Mouse (Mus musculus): ENCODE measurements around the gene Uox.

Uox gene

DNA sequence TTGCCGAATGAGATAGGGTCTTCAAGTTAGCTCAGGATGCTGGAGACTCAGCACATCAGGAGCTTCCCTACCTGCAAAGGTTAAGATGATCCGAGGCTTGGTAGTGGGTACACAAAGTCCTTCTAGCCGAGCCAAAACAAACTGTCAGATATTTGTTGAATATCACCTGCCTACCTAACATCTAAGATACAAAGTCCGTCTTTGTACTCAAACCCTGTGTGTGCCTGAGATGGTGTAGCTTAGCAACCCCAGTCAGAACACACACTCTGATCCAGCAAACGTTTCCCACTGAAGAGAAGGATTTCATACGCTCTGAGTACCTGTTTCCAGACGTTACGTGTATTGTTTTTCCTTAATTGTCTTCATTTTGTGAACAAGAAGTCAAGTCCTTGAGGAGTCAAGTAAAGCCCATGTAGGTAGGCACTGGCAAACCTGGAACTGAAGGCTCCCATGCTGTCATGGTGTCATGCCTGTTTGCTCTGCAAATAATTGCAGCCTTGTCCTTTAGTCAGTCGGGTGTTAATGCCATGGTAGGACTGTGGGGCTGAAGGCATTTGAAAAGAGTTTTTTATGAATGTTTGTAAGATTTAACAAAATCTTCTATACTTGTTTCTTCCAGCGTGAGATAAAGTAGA is at the start of gene Uox:
TSS of gene Uox (plus strand) at position 279 of the 635 bp plus-strand sequence.
- DNase-seq (ENCODE audit: low read depth, low spot score) = no peak

- peak; percentile 93 for DNase-seq (ENCODE audit: low read depth, low spot score)
These were observed 49.2 kb upstream of the Uox start, which contains the start of gene Rpf1 for GRCm38 (mm10) chr3:146520798-146521651. Gene Rpf1 (minus strand): TSS chr3:146521429.

DNA sequence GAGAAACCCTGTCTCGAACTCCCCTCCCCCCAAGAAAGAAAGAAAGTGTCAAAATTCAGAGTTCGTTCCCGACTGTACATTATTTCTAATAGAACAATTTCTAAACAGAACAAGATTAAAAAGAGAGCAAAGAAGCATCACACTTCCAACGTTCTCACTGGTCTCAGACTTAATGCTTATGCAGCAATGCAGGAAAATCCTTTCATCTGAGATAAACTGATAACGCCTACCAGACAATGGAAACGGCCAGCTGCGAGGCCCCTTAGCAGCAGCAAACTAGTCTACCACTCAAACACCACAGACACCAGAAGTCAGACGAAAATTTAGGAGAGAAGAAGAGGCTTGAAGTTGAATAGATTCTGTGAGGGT is 48.6 kb upstream of the Uox start:
- DNase-seq (ENCODE audit: low read depth, low spot score) = no peak

DNA sequence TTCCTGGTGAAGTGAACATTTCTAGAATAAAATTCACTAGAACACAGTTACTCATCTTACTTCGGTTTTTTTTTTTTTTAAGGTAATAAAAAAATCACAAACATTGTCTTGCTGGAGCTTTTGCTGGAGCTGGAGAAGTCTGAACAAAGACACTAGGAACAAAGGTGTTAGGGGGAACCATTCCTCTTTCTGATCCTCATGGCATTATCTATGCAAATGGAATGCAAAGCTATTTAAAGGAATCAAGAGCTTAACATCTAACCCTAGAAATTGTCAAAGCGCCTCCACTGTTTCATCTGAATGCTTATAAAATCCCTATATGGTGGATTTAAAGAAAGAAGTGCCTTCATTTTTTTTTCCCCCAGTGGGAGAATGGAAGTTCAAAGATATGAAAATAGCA is 41.9 kb upstream of the Uox start:
- DNase-seq (ENCODE audit: low read depth, low spot score) = no peak

DNA sequence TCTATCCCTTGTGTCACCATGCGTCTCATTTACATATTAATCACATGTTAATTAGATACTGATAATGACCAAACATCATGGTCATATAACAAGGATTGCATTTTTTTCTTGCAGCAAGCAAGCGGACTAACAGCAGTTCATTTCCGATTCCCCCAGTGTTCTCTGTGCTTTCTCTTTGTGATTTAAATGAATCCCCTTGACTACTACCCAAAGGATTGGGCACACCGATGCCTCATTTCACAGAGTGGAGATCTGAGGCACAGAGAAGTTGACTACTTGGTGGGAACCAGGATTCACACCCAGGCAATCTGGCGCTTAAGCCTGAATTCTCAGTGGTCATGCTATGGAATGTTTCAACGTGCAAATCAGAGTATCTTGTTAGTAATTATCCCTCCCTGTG is 35.2 kb upstream of the Uox start:
- no peak for DNase-seq (ENCODE audit: low read depth, low spot score)

DNA sequence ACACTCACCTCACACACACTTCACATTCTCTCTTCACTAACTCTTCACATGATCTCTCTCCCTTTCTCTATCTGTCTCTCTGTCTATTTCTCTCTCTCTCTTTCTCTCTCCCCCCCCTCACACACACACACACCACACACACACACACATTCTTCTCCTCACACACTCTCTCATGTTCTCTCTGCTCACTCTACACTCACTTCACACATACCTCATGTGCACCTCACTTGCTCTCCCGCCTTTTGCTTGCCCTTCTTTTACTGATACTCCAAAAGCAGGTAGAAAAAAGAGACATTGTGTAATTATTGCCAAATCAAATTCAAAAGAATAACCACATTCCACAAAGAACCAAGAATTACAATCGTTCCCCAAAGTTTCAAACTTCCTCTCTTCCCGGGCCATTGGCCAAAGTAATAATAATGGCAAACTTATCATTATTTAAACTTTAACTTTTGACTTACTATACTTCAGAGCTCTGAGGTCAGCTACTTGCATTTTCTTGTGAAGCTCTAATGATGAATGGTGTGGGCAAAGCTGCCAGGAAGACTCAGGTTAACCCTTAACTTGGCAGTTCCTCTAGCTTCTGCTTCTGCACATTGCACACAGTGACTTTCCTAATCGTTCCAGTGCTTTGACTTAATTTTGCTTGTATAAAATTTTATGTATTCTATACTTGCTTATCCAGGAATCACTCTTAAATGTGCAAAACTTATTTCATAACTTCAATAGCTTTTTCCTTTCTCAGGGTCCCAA is 29.5 kb upstream of the Uox start:
- DNase-seq (ENCODE audit: low read depth, low spot score) = no peak

DNA sequence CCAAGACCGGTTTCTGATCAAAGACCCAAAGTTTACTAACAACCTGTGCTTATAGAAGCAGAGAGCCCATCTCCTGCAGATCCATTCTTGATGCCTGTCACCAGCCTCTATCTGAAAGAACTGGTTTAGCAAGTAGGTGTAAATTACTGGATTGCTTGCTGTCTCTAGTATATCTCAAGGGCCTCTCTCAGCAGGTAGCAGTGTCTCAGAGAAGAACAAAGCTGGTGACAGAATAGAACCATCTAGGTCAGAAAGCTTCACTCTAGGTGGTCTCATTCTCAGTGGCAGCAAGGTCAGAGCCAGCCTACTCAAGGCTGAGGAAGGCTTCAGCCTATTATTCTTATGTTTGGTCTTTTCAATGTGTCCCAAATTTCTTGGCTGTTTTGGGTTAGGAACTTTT is 26.6 kb upstream of the Uox start:
- DNase-seq (ENCODE audit: low read depth, low spot score) = no peak

DNA sequence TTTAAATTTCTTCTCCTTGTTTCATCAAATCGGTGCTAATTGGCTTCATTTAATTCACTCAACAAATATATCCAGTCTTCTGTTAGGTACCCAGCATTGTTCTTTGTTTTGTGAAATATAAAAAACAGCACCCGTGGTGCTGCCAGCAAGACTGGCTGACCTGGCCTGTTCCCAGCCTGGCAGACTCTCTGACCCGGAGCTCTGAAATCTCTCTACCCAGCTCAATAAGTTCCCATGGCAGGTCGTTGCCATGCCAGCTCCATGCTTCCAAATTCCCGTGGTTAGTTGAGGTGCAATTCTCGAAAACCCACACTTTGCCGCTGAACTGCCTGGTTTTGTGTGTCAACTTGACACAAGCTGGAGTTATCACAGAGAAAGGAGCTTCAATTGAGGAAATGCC is 15.4 kb upstream of the Uox start:
- DNase-seq (ENCODE audit: low read depth, low spot score) = no peak

DNA sequence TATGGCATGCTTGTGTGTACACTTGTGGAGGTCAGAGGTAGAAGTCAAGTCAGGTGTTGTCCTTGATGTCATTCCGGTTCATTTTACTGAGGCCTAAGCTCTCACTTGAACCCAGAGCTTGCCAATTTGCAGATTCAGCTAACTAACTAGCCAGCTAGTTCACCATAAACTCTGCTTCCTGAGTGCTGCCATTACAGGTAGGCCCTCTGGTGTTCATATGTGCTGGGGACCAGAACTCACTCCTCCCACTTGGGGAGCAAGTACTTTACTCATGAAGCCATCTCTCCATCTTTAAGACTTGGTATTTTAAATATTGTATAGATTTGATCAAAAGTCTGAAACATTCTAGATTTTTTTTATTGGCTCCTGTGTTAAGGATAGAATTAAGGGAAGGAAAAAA is 13.7 kb upstream of the Uox start:
- DNase-seq (ENCODE audit: low read depth, low spot score) = no peak

GRCm38 (mm10) chr3:146557507-146557906 is 12.7 kb upstream of the Uox start:
- DNase-seq (ENCODE audit: low read depth, low spot score) = no peak

DNA sequence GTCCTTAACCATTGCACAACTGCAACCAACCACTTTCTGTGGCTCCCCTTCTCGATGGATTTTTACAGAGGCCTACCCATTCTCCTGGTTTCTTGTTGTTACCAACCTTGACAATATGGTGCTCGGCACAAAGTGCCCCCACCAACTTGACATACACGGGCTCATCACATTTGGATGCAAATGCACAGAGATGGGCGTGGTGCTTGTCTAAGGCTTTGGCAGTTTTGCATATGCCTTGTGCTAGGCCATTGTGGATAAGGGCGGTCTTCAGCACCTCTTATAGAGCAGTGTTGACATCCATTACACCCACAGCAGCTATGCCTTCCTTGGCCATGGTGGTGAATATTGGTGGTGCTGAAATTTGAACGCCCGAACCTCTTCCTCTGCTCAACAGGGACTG is 7.3 kb upstream of the Uox start:
- no peak for DNase-seq (ENCODE audit: low read depth, low spot score)

DNA sequence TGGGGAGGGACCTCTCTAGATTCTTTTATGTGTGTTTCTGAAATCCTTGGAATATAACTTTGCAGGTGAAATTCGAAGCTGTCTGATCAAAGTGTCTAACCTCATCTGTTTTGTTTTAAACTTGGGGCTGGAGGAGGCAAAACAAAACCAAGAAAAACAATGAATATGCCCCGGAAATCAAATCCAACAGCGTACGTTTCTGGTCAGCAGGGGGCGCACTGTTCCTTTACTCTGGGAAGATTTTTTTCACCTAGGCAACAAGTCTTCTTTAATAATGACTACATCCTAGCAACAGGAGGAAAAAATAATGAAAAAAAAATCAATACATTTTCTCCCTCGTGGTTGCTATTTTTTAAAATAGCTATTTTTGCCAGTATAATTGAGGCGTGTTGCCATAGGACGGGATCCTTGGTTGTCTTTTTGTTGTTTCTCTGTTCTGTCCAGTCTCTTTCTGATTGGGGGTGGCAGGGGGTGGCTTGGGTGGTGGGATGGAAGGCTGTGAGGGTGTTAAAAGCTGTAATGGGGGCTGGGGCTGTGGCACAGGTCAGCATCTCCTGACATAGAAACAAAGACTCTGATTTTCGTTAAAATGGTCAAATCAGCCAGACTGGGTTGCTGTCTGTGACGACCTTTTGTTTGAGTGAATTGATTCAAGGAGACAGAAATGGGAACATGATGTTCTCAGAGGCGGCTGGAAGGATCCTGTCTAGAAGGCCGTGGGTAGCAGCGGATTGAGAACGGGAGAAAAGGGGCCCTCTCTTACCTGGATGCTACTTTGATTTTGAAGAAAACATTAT is 5.8 kb upstream of the Uox start:
- DNase-seq (ENCODE audit: low read depth, low spot score) = peak; percentile 74

GRCm38 (mm10) chr3:146565065-146565411 is 5.2 kb upstream of the Uox start:
- no peak for DNase-seq (ENCODE audit: low read depth, low spot score)

GRCm38 (mm10) chr3:146567366-146567765 is 2.9 kb upstream of the Uox start:
- no peak for DNase-seq (ENCODE audit: low read depth, low spot score)

DNA sequence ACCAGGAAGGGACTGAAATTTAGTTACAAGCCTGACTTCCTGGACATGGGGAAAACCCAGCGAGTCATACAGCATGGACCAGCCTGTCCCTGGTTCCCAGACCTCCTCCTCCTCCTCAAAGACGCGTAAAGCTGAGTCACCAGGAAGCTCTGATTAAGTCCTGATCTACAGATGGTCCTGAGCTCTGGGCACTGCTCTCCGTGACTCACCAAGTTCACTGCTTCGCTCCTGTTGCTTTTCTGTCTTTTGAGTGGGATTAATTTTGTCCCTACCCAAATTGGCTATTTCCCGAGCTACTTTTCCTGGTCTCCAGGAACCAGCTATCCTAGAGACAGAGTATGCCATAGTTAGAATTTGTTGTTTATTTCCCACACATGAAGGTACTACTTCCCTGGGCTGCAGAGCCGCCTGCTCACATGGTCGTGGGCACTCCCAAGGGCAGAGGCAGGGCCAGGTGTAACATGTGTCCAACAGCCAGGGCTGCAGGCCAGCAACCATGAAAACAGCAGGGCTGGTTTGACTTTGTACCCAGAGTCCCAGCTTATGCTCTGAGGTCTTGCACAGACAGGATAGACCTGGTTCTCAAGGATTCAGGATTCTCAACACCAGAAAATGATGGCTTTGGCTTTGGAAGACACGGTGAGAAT is 2.2 kb upstream of the Uox start:
- DNase-seq (ENCODE audit: low read depth, low spot score) = no peak

DNA sequence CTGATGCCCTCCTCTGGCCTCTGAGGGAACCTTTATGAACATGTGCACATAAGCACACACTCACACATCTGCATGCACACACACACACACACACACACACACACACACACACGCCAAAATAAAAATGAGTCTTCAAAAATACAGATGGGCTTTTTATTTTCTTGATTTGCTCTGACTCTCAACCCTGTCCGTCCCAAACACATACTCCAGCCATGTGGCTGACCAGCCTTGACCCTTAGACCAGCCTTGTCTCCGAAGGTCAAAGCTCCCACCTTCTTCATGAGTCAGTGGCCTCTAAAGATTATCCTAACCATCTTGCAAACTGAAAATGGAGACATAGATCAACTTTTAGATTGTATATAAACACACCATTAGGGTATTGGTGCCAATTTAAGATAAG is 632 bp upstream of the Uox start:
- no peak for DNase-seq (ENCODE audit: low read depth, low spot score)

DNA sequence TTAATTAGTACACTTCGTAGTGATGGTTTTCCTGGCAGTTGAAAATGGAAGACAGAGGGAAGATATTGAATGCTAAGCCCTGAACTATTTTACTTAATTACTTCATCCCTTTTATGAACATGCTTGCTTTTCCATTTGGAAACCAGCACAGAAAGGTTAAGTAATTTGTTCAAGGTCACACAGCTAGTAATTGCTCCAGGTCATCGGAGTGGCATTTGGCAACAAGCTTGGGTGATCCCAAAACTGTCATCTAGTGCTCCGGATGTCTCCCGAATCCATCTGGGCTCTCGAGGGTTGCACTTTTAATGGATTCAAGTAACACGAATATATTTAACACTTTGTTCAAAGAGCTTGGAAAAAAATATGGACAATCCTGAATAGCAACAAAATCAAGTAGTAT is 713 bp downstream of the Uox start:
- no peak for DNase-seq (ENCODE audit: low read depth, low spot score)

DNA sequence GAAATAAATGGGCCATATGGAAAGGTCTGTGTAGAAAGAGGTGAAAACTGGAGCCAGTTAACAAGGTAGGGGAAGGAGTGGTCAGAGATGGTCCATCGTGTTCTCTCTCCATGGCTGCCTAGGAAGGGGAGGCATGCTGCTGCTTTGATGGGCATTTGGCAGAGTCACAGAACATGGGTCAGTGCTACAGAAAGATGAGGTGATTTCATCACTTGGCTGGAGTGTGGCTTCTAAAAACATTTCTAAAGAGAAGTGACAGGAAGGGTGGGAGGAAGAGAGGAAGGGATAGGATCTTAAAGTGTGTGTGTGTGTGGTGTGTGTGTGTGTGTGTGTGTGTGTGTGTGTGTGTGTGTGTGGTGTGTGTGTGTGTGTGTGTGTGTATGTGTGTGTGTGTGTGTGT is 1.1 kb downstream of the Uox start:
- no peak for DNase-seq (ENCODE audit: low read depth, low spot score)

GRCm38 (mm10) chr3:146577591-146577990 is 7.4 kb downstream of the Uox start:
- no peak for DNase-seq (ENCODE audit: low read depth, low spot score)

GRCm38 (mm10) chr3:146580039-146580729 is 10.0 kb downstream of the Uox start:
- no peak for DNase-seq (ENCODE audit: low read depth, low spot score)

DNA sequence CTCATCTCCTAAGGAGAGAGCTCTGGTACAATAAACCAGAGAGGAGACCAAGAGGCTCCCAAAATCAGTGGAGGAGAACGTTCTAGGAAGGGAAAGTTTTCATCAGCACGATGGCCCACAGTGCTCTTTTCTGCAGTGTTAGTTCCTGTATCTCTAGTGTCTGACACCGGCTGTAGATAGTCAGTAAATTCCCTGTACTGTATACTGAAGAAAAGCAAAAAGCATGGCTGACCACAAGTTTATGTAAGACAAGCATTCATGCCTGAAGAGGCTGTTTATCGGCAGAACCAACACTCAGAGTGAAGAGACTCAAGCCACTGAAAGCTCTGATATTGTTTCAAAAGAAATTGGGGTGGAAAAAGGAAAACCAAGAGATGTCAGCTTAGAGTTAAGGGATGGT is 13.3 kb downstream of the Uox start:
- DNase-seq (ENCODE audit: low read depth, low spot score) = no peak
